Mouse (Mus musculus): Measurements from ENCODE around the gene Vps35l. TPM values are rescaled to one million over a fixed set of nuclear protein-coding genes. Genes with fewer than 3 reads are reported as not detected.

Vps35l gene
- polyA plus RNA-seq, 1 experiment from 2014 or later: 98.2 TPM

- WGBS: 97% methylated on average over 4 of the region's 4 CpGs
- no peaks in the 10 kb centered on the region for H3K4me1 ChIP-seq
- H3K27ac ChIP-seq: no peak overlapping the region
Measured at GRCm38 (mm10) chr7:118813592-118813991, 73.6 kb downstream of the Vps35l start.

GRCm38 (mm10) chr7:118816275-118816674 is 76.2 kb downstream of the Vps35l start:
- H3K9me3 ChIP-seq (replicated peaks): no peaks in the 10 kb centered on the region
- H3K27me3 ChIP-seq: no peaks in the 10 kb centered on the region
- H3K27ac ChIP-seq: no peak overlapping the region
- WGBS: 96% methylated on average over 3 of the region's 3 CpGs
- H3K4me2 ChIP-seq (replicated peaks): no peak overlapping the region
- H3K4me3 ChIP-seq: no peak overlapping the region
- no peak for ATAC-seq (ENCODE audit: low FRiP score)
- H3K36me3 ChIP-seq: peaks cover 59% of the 10 kb centered on the region
- H3K4me1 ChIP-seq: no peaks in the 10 kb centered on the region
- H3K9ac ChIP-seq: no peak overlapping the region

More at GRCm38 (mm10) chr7:118813592-118813991, 73.6 kb downstream of the Vps35l start:
- no peak for ATAC-seq (ENCODE audit: low FRiP score)
- Histone ChIP-seq H3K9ac (no peak overlapping the region), H3K9me3 (replicated peaks) (no peaks in the 10 kb centered on the region), H3K36me3 (peaks cover 53% of the 10 kb centered on the region), H3K4me3 (no peak overlapping the region), H3K27me3 (no peaks in the 10 kb centered on the region), H3K4me2 (replicated peaks) (no peak overlapping the region)

- Histone ChIP-seq H3K4me3 (no peak overlapping the region), H3K9me3 (replicated peaks) (no peaks in the 10 kb centered on the region), H3K27me3 (no peaks in the 10 kb centered on the region), H3K27ac (no peak overlapping the region), H3K36me3 (peaks cover 55% of the 10 kb centered on the region), H3K9ac (no peak overlapping the region), H3K4me2 (replicated peaks) (no peak overlapping the region), H3K4me1 (no peaks in the 10 kb centered on the region)
- no peak for ATAC-seq (ENCODE audit: low FRiP score)
- WGBS: 93% methylated on average over 7 of the region's 7 CpGs
Measured at GRCm38 (mm10) chr7:118817741-118818140, 77.7 kb downstream of the Vps35l start.

GRCm38 (mm10) chr7:118819666-118820065 is 79.6 kb downstream of the Vps35l start:
- WGBS: 93% methylated on average over 1 of the region's 1 CpGs
- H3K36me3 ChIP-seq: peaks cover 40% of the 10 kb centered on the region
- no peak overlapping the region for H3K4me3 ChIP-seq
- ATAC-seq (ENCODE audit: low FRiP score): no peak
- H3K27ac ChIP-seq: no peak overlapping the region
- no peaks in the 10 kb centered on the region for H3K9me3 ChIP-seq (replicated peaks)
- no peak overlapping the region for H3K4me2 ChIP-seq (replicated peaks)
- H3K4me1 ChIP-seq: peaks cover 3% of the 10 kb centered on the region
- no peaks in the 10 kb centered on the region for H3K27me3 ChIP-seq
- H3K9ac ChIP-seq: no peak overlapping the region

GRCm38 (mm10) chr7:118821356-118821755 is 81.3 kb downstream of the Vps35l start:
- H3K36me3 ChIP-seq: peaks cover 34% of the 10 kb centered on the region
- WGBS: 74% methylated on average over 7 of the region's 7 CpGs

GRCm38 (mm10) chr7:118821887-118822556 is 82.0 kb downstream of the Vps35l start:
- peaks cover 3% of the 10 kb centered on the region for H3K4me1 ChIP-seq
- no peak for ATAC-seq (ENCODE audit: low FRiP score)
- no peak overlapping the region for H3K4me2 ChIP-seq (replicated peaks)
- H3K36me3 ChIP-seq: peaks cover 35% of the 10 kb centered on the region
- no peak overlapping the region for H3K27ac ChIP-seq
- WGBS: 93% methylated on average over 12 of the region's 12 CpGs
- no peaks in the 10 kb centered on the region for H3K27me3 ChIP-seq
- H3K9me3 ChIP-seq (replicated peaks): no peaks in the 10 kb centered on the region
- no peak overlapping the region for H3K4me3 ChIP-seq
- no peak overlapping the region for H3K9ac ChIP-seq

More at GRCm38 (mm10) chr7:118821356-118821755, 81.3 kb downstream of the Vps35l start:
- no peak for ATAC-seq (ENCODE audit: low FRiP score)
- H3K4me3 ChIP-seq: no peak overlapping the region
- H3K27me3 ChIP-seq: no peaks in the 10 kb centered on the region
- no peaks in the 10 kb centered on the region for H3K9me3 ChIP-seq (replicated peaks)
- no peak overlapping the region for H3K9ac ChIP-seq
- H3K4me2 ChIP-seq (replicated peaks): no peak overlapping the region
- H3K27ac ChIP-seq: no peak overlapping the region
- H3K4me1 ChIP-seq: peaks cover 3% of the 10 kb centered on the region

- no peak for ATAC-seq (ENCODE audit: low FRiP score)
- Histone ChIP-seq H3K9me3 (replicated peaks) (no peaks in the 10 kb centered on the region), H3K4me3 (no peak overlapping the region), H3K4me2 (replicated peaks) (no peak overlapping the region), H3K36me3 (peaks cover 29% of the 10 kb centered on the region), H3K4me1 (peaks cover 15% of the 10 kb centered on the region), H3K9ac (no peak overlapping the region), H3K27ac (no peak overlapping the region), H3K27me3 (no peaks in the 10 kb centered on the region)
- WGBS: 51% methylated on average over 7 of the region's 7 CpGs
Measured at GRCm38 (mm10) chr7:118824451-118824850, 84.4 kb downstream of the Vps35l start.

- H3K9ac ChIP-seq: no peak overlapping the region
- WGBS: 30% methylated on average over 5 of the region's 5 CpGs
- H3K27me3 ChIP-seq: no peaks in the 10 kb centered on the region
- peak; percentile 59 for ATAC-seq (ENCODE audit: low FRiP score)
- H3K36me3 ChIP-seq: peaks cover 32% of the 10 kb centered on the region
- H3K4me2 ChIP-seq (replicated peaks): no peak overlapping the region
- H3K9me3 ChIP-seq (replicated peaks): no peaks in the 10 kb centered on the region
- peaks cover 15% of the 10 kb centered on the region for H3K4me1 ChIP-seq
- H3K4me3 ChIP-seq: no peak overlapping the region
- peak overlapping the region; percentile 62 for H3K27ac ChIP-seq
Measured at GRCm38 (mm10) chr7:118827975-118828416, 88.0 kb downstream of the Vps35l start.

- H3K27ac ChIP-seq: no peak overlapping the region
- no peak for ATAC-seq (ENCODE audit: low FRiP score)
- H3K4me3 ChIP-seq: no peak overlapping the region
- no peaks in the 10 kb centered on the region for H3K4me1 ChIP-seq
- no peak overlapping the region for H3K9ac ChIP-seq
- 88% methylated on average over 5 of the region's 5 CpGs for WGBS
- no peaks in the 10 kb centered on the region for H3K27me3 ChIP-seq
- H3K36me3 ChIP-seq: peaks cover 90% of the 10 kb centered on the region
- no peak overlapping the region for H3K4me2 ChIP-seq (replicated peaks)
- H3K9me3 ChIP-seq (replicated peaks): no peaks in the 10 kb centered on the region
Measured at GRCm38 (mm10) chr7:118837901-118838300, 97.9 kb downstream of the Vps35l start.

GRCm38 (mm10) chr7:118841030-118841745 is 101.2 kb downstream of the Vps35l start:
- Histone ChIP-seq H3K27ac (no peak overlapping the region), H3K4me1 (no peaks in the 10 kb centered on the region), H3K9ac (no peak overlapping the region), H3K36me3 (peaks cover 93% of the 10 kb centered on the region), H3K9me3 (replicated peaks) (no peaks in the 10 kb centered on the region), H3K4me3 (no peak overlapping the region), H3K4me2 (replicated peaks) (no peak overlapping the region), H3K27me3 (no peaks in the 10 kb centered on the region)
- 90% methylated on average over 8 of the region's 8 CpGs for WGBS
- no peak for ATAC-seq (ENCODE audit: low FRiP score)

- Histone ChIP-seq H3K9me3 (replicated peaks) (no peaks in the 10 kb centered on the region), H3K27ac (no peak overlapping the region), H3K36me3 (peaks cover 93% of the 10 kb centered on the region), H3K4me2 (replicated peaks) (no peak overlapping the region), H3K4me3 (no peak overlapping the region), H3K4me1 (no peaks in the 10 kb centered on the region), H3K27me3 (no peaks in the 10 kb centered on the region), H3K9ac (no peak overlapping the region)
- 57% methylated on average over 1 of the region's 1 CpGs for WGBS
- no peak for ATAC-seq (ENCODE audit: low FRiP score)
Measured at GRCm38 (mm10) chr7:118841796-118842195, 101.8 kb downstream of the Vps35l start.

- H3K36me3 ChIP-seq: peaks cover 92% of the 10 kb centered on the region
- no peak overlapping the region for H3K9ac ChIP-seq
Measured at GRCm38 (mm10) chr7:118842938-118843337, 102.9 kb downstream of the Vps35l start.

More at GRCm38 (mm10) chr7:118842938-118843337, 102.9 kb downstream of the Vps35l start:
- 73% methylated on average over 4 of the region's 4 CpGs for WGBS
- no peak for ATAC-seq (ENCODE audit: low FRiP score)
- Histone ChIP-seq H3K4me2 (replicated peaks) (no peak overlapping the region), H3K4me3 (no peak overlapping the region), H3K27me3 (no peaks in the 10 kb centered on the region), H3K9me3 (replicated peaks) (no peaks in the 10 kb centered on the region), H3K4me1 (no peaks in the 10 kb centered on the region), H3K27ac (no peak overlapping the region)
